Mouse (Mus musculus) brain, embryonic 14.5 days (tissue): Measurements from ENCODE around the gene Gm8439.

ENCODE experiments used
- CTCF ChIP-seq: fragments of 200-500 bp; IDR thresholded peaks from 2 replicates; pipeline ENCODE4 v1.5.1; 2012; ENCODE audit warnings: inconsistent platforms, mild to moderate bottlenecking, moderate library complexity, borderline replicate concordance; ENCODE audit not compliant: insufficient read depth, insufficient read length; ENCODE audit errors: extremely low read depth
- POLR2A ChIP-seq: fragments of 200-500 bp; IDR thresholded peaks from 2 replicates; pipeline ENCODE4 v1.6.1; 2012; ENCODE audit warnings: mild to moderate bottlenecking, inconsistent platforms, borderline replicate concordance; ENCODE audit not compliant: poor library complexity, insufficient read depth, insufficient read length, severe bottlenecking; ENCODE audit errors: extremely low read depth

GRCm38 (mm10) chr4:120571070-120571464, 17.5 kb upstream of the Gm8439 start:
- no peak for TF ChIP-seq POLR2A
- no peak for TF ChIP-seq CTCF
